Comparison of ENCODE assay signal across 9 mouse cellular contexts in the genomic region with DNA sequence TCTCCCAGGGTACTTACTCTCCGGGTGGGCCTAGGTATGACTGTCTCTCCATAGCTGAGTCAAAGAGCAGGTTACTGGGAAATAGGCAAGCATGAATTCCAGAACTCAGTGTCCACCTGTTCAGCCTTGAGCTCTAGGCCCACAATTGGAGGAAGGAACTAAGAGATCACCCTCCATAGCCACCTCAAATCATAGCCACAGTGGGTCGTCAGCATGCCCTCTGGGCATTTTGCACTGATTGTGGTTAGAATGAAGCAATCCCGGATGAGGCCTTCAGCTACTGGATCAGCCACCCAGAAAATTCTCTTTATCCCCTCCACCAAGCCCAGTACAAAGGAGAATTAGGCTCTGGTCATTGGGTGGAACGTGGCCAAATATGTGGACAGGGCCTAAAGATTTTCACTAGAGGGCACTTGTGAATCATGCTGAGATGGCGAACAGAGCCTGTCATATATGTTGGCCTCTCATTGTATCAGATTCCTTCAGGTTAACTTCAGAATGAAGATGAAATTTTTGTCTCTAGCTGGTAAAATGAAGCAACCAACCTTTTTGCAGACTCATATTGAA.
DNase-seq lines count a peak whose midpoint lies in the region.
"Had no signal": no experiment of that assay in that cellular context is flagged by ENCODE, and none has a peak within 500 bp of the region (broad histone marks: within the 10 kb centered on the region; RNA-seq: fewer than 3 reads in every experiment).

No protein-coding gene starts in this region.

- intact Hi-C loops in heart, postnatal 14 days (cut with DNase I), result loop anchor here (5.0 kb wide), 1 partner anchor 92 kb away; no protein-coding TSS in a partner anchor

- peak; percentile 22 for DNase-seq in gastrocnemius, adult 18-20 months (ENCODE audit: low spot score)
- DNase-seq in gastrocnemius, adult 8-10 months (ENCODE audit: low spot score in 2 of 2), result no peak
- peak; percentile 15 for DNase-seq in kidney, postnatal 10 days
- DNase-seq in kidney, adult 8-10 months, result no peak
- peak; percentile 57 for DNase-seq in MN1 (ENCODE audit: low spot score)
- DNase-seq in heart, postnatal 14 days, result peak; percentile 3 to 42
- no peak for DNase-seq in right cerebral cortex, adult 2 months (ENCODE audit: low spot score in 2 of 2)
- DNase-seq in cerebellum, adult 11-12 months, result no peak
- DNase-seq: right cerebral cortex, postnatal 25 days had no signal

Comparison
In these comparisons a context has a peak if more than half of its experiments do, and no peak if none do; other contexts are left out.
1. DNase-seq: peak in gastrocnemius, adult 18-20 months (single experiment), kidney, postnatal 10 days (single experiment), MN1 (single experiment) and heart, postnatal 14 days (2 of 2); none in gastrocnemius, adult 8-10 months (0 of 2), kidney, adult 8-10 months (0 of 2), right cerebral cortex, adult 2 months (0 of 2) and cerebellum, adult 11-12 months (single experiment).